Mouse (Mus musculus): ENCODE data around the gene Ppp1r14d.

Gene Ppp1r14d

DNA sequence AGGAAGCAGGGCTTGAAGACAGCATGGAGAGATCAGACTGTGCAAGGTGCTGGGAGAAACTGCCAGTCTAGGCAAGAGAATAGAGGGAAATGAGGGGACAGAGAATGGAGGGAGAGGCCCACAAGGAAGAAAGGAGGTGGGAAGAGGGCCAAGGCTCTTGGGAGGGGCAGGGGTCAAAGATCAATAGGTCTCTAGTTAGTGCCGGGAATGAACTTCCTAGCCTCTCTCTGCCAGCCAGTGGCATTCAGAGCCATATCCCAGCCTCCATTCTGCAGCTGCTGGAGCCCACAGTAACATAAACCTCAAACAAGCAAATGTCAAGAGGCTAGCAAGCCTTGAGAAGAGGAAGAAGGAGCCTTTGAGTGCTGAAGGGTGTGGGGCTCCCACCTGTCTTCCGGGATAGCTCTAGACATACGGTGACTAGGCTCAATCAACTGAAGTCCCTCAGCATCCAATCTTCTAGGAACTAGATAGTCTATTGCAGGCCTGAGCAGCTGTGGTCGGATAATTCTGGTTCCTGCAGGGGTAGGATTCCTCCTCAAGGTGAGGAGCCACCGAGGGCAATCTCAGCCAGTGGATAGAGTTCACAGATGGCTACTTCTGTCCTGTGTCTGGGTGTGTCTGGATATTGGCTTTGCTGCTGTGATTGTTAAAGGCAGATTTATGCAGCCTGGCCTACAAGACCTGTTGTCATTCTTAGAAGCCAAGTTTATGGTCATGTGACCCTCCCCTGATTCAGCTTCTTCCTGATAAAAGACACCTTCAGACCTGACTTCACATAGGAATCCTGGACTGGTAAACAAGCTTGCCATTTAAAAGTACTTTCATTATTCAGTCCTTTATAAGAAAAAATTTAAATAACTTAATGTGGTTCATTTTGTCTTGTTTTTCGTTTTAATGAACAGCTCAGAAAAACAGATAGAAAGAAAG lies at the start of gene Ppp1r14d:
Ppp1r14d (minus strand) TSS at position 132 of the 930 bp plus-strand sequence.
- DNase-seq: no peak

DNA sequence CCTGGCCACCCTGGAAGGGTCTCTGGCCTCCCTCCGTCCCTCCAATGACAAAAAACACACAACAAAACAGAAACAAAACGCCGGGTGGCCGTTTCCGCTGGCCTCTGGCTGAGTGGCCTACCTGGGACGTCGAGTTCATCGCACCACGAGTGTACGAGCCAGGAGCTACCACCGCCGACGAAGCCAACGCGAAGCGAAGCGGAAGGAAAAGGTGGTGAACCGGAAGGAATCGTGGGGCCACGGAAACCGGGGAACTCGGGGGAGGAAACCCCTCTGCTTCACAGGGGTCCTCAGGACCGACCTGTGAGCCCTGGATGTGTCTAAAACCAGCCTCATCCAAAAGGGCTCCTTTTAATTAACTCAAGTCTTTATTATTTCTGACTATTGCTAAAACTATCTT lies 48.1 kb upstream of the Ppp1r14d start:
- DNase-seq: no peak

DNA sequence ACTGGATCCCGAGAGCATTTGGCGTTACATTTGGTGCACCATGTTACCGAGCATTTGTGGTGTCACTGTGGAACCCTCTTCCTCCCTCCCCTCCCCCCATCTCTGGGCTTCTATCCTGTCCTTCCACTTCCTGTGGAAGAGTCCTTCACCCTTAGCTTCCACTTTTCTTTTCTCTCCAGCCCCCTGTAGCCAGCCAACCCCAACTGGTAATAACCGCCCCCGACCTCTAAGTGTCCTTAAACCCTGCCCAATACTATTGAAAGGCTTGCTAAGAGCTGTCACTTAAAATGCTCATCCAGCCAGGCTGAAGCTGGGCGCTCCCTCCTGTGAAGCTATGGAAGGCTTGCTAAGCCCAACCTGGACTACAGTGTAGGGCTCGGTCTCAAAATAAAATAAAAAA lies 47.2 kb upstream of the Ppp1r14d start:
- no peak for DNase-seq

DNA sequence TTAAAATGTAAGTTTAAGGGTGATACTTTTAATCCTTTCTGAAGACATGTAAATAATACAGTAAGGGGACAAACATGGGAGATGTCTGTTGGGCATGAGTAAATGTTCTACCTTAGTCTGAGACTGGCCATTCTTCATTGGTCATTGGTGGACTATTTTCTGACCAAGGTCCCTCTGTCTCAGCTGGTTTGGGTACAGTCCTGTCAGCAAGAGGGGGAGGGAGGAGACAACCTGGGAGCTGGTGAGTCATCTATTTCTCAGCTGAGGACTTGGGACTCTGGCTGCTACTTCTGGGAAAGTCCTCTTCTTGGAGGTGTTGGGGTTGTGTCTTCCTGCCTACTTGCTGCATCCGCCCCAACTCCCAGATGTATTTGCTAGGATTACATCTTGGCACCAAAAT lies 44.4 kb upstream of the Ppp1r14d start:
- DNase-seq: no peak

DNA sequence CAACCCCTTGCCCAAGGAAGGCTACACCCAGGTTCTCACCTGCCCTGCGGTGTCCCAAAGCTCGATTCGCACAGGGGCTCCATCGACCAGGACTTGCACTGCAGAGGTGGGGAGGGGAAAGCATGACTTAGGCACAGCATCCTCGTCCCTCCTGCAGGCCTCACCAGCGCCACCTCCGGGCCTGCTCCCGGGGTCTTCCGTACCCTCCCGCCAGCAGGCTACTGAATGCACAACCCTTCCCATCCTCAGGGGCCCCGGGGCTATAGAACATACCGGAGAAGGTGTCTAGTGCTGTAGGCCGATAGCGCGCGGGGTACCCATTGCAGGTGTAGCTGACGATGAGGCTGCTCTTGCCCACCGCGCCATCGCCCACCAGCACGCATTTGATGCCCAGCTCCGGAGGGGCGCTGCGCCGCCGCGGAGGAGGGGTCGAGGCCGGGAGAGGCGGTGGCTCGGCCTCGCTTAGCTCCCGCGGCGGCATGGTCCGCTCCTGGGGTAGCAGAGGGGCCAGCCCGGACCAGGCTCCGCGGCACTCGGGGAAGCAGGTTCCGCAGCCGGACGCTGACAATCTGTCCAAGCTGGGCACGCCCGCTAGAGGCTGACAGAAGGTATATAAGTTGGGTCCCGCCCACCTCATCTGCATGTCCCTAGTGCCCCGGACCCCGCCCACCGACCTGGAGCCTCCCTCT lies 41.1 kb upstream of the Ppp1r14d start, which contains the start of gene Rhov:
Rhov (minus strand) TSS at position 630 of the 689 bp plus-strand sequence.
- DNase-seq: peak; percentile 84

DNA sequence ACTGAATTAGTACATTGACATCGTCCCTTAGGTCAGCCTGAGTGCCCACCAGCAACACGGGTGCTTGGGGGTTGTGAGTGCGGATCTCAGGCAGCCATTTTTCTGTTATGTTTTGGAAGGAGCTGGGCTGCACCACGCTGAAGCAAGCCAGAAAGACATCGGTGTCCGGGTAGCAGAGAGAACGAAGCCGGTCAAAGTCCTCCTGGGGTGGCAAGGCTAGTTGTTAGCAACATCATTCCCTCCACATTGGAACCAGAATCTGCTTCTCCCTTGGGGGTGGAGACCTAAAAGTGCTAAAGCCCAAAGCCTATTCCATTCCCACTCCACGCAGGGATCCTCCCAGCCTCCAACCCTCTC lies 40.6 kb upstream of the Ppp1r14d start:
- DNase-seq: no peak

DNA sequence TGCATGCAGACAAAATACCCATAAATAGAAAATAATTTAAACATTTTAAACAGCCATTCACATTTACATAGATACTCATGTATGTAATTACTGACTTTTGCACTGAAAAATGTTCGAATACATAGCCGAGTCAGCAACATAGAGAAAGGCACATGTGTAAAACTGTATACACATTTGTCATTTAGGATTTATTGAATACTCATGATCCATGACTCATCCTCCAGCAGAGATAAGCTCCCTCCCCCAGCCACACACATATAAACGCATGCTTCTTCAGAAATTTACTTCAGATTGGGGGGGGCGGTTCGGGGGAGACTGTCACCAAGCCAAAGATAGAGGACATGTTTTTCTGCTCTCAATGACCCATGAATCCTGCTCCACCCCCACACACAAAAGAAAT lies 34.1 kb upstream of the Ppp1r14d start:
- no peak for DNase-seq

DNA sequence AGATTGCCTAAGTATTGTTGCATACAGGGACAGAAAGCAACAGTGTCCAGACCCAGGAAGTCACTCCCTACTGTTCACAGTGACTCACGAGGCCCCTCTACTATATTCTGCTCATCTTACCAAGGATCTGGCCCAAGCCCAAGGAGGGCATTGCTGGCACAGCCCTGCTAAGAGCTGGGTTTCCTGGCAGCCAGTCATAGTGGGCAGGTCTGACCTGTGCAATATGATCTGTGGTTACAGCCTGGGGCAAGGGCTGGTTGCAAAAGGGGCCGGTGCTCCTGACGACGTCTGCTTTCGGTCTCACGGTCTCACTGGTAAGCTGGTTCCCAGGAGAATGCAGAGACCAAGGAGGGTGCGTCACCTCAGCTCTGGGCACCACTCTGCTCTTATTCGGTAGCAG lies 33.3 kb upstream of the Ppp1r14d start:
- no peak for DNase-seq

DNA sequence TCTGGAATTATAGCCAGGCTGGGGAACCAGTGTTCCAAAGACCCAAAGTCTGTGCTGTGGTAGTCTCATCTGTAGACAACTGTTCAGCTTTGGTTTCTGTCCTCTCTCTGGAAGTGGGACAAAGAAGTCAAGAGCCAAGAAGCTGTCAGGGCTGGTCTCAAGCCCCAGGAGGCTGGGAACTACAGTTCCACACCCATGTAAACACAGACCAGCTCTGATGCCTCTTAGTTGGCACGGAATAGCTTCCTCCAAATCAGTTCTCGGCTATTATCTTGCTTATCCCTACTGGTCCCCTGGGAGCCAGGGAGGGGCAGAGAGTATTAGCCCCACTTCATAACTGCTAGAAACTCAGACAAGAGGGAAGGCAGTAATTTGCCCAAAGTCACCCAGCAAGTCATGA lies 31.6 kb upstream of the Ppp1r14d start:
- no peak for DNase-seq

DNA sequence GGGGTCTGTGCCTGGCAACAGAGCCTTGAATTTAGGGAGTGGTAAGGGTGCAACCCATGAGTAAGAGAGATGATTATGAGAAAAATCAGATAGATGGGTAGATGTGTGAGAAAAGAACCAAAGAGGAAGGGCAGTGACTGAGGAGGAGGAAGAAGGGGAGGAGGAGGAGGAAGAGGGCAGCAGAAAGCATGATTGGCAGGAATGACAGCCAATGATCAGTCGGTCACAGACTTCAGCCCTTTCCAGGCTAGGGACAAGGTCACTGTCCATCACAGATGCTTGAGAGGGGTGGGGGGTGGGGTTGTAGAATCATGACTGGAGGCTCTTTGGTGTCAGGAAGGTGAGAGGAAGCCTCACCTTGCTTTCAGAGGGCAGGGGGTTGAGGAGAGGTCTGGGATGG lies 30.8 kb upstream of the Ppp1r14d start:
- no peak for DNase-seq

DNA sequence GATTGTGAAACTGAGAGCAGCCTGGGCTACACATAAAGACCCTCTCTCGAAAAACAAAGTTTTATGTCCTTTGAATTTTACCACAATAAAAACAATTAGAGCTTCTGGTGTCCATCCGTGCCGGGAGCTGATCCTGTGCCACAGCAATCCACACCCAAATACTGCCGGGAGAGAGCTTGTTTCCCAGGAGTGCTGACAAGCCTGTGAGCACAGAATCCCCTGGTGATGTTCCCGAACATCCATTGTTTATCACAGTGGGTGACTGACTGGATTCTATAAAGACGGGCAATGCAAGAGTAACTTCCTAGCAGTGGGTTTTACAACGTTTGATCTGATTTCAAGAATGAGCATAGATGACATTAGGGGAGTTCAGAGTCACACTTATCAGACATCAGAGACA lies 25.3 kb upstream of the Ppp1r14d start:
- DNase-seq: no peak

DNA sequence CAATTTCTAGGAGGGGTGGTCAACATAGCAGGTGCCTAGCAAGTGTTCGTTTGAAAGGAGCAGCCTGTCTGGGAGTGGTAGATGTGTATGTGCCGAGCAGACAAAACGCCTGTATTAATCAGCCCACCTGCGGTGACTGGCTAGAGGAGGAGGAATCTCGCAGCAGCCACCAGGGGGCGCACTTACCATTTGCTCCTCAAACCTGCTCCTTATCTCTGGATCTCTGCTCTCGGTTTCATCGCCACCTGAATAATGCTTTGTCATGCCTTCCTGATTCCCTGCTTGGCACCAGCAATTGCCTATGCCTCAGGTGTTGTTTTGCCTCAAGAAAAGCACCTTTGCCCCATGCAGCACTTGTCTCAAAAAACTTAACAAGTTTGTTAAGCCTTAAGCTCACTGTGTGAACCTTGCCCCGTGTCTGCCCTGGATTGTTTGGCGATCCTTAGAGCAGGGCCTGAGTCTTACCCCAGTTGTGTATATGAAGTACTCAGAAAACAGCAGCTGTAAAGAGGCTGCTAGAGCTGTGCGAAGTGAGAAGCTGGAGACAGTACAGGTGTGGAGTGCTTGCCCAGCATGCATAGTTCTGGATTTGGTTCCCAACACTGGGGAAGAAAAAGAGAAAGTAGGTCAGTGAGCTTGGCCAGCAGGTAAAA lies 21.2 kb upstream of the Ppp1r14d start:
- DNase-seq: peak; percentile 98

DNA sequence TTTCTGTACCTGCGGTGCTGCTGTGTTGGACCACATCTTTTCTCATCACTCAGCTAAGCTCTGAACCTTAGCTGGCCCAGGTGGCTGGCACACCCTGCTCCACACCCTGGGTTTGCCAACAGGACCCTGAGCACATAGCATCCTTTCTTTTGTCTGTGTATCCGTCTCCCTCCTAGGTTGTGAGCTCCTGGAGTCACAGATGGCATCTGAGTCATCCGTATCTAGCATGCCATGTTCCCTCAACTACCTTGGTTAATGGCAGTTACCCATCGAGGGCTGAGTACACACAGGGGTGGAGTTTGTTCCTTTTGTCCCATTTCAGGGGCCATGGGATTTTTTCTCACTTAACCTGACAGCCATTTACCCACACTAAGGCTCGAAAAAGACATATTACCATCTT lies 20.7 kb upstream of the Ppp1r14d start:
- no peak for DNase-seq

DNA sequence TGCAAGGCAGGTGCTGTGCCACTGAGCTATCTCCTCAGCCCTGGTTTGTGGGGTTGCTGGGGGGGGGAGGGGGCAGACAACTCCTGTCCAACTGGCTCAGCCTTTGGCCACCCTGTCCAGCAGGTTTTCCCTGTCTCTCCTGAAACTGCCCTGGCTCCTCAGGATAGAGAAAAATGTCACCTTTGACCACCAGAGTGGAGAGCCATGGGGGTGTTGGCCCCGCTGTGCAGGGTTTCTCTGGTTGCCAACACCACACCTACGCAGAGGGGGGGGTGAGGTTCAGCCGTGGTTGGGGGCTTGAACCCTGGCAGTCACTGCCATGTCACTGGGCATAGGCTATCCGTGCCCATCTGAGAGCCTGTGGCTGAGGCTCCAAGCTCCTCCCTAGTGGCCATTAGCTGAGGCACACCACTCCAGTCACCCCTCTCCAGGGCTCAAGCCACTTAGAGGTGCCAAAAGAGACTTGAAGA lies 19.9 kb upstream of the Ppp1r14d start:
- no peak for DNase-seq

DNA sequence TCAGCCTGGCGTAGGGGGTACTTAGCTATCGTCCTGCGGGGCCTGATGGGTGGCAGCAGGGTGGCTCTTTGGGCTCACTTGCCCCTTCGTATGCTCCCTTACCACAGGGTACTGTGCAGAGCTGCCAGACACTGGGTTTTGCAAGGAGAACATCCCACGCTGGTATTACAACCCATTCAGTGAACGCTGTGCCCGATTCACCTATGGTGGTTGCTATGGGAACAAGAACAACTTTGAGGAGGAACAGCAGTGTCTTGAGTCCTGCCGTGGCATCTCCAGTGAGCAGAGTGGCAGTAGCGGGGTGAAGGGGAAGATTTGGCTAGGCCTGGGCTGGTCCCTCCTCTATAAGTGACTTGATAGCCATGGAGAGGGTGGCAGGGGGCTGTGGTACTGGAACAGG lies 18.2 kb upstream of the Ppp1r14d start:
- no peak for DNase-seq

DNA sequence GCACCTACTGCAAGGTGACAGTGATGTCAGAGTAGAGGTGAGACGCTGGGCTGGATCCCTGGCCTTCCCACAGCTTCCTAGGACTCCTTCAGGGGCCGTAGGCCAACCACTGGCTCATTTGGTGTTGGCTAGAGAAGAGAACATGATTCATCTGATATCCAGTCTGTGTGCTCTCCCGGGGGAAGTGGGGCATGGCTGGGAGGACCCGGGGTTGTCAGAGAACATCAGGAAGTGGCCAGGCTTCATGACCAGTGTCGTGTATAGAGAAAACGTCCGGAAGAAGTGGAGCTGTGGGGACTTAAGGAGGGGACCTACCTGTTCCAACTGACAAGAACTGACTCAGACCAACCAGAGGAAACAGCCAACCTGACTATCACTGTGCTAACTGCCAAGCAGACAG lies 15.5 kb upstream of the Ppp1r14d start:
- no peak for DNase-seq

DNA sequence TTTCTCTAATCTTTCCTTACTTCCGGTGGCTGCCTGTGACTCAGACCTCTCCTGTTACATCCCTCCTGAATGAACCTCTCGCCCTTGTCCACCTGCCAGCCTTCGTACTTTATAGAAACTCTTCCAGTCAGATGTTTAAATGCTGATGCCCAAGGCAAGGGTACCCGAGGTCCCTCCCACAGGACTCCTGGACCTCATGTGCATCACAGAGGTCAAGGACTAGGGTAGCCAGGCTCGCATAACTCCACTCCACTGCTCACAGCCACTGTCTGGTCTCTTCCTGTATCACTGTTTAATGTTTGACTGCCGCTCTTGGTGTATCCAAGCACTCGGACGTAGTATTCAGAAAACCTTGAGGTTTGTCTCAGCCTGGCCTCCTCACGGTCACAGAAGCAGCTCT lies 12.8 kb upstream of the Ppp1r14d start:
- DNase-seq: no peak

DNA sequence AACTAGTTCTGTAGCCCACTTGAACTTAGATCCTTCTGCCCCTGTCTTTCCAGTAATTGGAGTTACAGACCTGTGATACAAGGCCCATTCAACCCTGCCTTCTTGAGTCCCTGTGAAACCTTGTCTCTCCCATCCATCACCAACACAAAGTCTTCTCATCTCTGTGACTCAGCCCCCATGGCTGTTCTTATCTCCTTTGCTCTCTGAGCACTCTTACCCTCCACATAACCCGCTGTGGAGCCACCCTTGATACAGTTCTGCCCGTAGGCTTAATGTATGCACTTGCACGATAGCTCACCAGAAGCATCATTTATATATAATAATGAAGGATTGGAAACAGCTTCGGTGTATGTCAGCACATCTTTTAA lies 11.1 kb upstream of the Ppp1r14d start:
- DNase-seq: no peak

DNA sequence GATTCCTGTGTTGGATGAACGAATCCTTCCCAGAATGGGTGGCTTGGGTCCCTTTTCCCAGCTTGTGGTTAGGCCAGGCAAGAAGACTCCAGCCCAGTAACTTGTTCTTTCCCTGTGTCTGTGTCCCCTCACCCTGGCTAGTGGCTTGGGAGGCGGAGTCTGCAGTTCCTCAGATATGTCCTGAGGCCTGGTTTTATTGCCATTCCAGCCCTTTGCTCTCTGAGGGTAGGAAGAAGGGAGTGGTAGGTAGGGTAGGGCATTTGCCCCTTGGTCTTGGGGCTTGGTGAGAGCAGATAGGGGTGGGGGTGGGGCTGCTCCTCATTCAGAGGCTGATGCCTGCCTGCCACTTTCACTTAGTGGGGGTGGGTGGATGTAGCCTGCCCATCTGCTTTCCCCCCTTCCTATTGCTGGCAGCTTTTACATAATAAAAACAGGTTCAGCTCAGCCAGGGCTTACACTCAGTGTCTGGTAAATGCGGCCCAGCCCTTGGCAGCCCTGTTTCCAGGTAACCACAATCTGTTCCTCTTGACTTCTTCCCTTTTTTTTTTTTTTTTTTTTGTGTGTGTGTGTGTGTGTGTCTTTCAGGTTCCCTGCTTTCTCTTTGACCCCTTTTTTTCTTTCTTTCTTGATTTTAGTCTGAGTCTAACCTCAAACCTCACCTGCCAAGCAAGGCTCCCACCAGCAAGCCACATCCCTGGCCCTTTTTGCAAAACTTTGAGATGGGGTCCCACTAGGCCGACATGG lies 10.5 kb upstream of the Ppp1r14d start:
- no peak for DNase-seq

DNA sequence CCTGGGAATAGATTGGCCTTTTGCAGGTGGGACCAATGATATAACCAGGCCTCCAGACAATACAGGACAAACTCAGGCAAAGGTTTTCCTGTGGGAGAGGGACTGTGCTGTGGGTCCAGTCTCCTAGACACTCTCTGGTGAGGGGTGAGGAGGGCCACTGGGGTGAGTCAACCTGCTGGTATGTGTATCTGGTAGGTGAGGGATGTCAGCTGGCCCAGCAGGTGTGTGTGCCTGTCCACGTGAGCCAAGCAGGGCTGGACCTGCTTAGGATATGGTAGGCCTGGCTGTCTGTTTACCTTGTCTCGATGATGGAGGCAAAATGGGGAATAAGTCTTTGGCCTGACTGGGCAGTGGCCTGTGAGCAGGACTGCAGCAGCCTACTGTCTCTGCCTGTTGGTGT lies 9.0 kb upstream of the Ppp1r14d start:
- DNase-seq: no peak

DNA sequence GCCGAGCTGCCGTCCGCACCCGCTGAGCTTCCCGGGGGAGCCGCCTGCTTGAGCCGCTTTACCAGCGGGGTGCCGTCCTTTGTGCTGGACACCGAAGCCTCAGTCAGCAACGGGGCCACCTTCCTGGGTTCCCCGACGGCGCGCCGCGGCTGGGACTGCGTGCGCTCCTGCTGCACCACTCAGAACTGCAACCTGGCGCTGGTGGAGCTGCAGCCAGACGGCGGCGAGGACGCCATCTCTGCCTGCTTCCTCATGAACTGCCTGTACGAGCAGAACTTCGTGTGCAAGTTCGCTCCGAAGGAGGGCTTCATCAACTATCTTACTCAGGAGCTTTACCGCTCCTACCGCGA lies 8.1 kb upstream of the Ppp1r14d start:
- DNase-seq: peak; percentile 28

DNA sequence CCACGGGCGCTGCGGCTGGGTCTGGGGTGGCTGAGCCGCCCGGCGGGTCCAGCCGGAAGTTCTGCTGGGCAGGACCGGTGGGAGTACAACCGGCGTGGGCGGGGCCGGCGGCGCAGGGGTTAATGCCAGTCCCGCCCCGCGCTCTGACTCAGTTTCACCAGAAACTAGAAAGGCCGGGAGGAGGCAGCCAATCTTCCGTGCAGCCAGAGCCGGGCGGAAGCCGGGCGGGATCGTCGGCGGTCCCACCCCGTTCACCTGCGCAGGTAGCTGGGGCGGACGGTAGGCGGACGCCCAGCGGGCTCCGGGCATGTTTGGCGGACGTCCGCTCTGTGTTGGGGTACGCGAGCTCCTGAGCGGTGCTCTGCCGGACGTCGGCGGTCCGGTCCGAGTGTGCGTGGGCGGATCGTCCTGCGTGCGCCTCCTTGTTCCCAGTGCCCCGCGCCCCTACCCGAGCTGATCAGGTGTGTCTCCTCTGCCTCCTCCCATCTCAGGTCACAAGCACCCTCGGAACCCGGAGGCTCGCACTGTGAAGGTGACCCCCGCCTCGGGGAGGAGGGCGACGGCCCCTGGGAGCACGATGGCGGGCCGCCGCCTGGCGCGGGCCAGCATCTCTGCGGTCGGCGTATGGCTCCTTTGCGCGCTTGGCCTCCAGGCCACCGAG lies 7.6 kb upstream of the Ppp1r14d start, which contains the start of gene Spint1:
Spint1 (plus strand) TSS at position 153 of the 661 bp plus-strand sequence.
- DNase-seq: peak; percentile 20

Data from thymus, postnatal 4 days (tissue).